Mouse (Mus musculus) embryonic fibroblast, embryonic 13.5 days (primary cell): Measurements from ENCODE around the gene Gm20388.

Experiments used
- CTCF ChIP-seq: IDR thresholded peaks from 2 replicates; pipeline ENCODE4 v1.5.1; 2011; ENCODE audit warnings: mild to moderate bottlenecking, control low read depth, low read length, moderate library complexity, borderline replicate concordance; ENCODE audit not compliant: insufficient read depth
- POLR2A ChIP-seq: IDR thresholded peaks from 2 replicates; pipeline ENCODE4 v1.6.1; 2011; ENCODE audit warnings: low read depth, mild to moderate bottlenecking, control low read depth, low read length, moderate library complexity

DNA sequence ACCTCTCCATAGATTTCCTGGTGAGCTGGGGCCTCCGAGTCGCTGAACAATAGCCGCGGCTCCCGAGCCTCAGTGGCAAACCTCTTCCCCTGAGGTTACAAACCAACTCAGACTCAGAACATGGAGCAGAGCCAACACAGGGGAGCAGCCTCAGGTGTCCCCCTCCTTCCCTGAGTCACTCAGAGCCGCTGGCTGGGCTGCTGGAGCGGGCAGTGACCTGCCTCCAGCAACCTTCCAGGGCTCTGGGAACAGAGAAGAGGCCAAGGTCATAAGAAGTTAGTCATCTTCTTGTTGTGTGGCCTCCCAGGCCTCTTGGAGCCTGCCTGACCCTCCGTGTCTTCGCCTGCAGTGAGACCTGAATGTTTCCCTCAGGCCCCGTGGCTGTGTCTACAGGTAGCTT is 1107.6 kb downstream of the Gm20388 start:
- TF ChIP-seq POLR2A (no peak), CTCF (no peak)
